Mouse (Mus musculus): ENCODE measurements at regions not wholly inside any gene's neighbourhood (a gene's known extent, or its start where the extent isn't known, plus 50 kb on each side); places are given as distances from the start of the nearest gene placed in this dataset.

GRCm38 (mm10) chr9:31578506-31579173 is 114.4 kb upstream of the Tmem45b start:
- DNase-seq, result no peak

GRCm38 (mm10) chr9:31577066-31577465 is 112.8 kb upstream of the Tmem45b start:
- no peak for DNase-seq

DNA sequence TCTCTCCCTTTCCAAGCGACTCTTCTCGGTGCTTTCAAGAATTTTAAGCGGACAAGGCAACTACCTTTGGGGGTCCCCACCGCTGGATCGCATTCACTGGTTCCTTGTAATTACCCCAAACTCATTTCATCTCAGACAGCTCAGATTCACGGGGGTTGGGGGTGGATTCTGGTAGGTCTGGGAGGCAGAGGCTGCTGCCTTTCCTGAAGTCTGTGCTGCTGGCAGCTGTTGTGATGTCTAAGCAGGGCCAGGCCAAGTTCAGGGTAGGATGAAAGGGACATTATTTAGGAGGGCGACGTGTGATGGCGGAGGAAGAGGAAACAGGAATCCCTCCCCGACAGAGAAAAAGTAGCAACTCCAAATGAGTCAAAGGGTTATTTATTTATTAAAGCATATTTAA is 102.8 kb upstream of the Tmem45b start:
- no peak for DNase-seq

GRCm38 (mm10) chr9:31566257-31567007 is 102.2 kb upstream of the Tmem45b start:
- no peak for DNase-seq

DNA sequence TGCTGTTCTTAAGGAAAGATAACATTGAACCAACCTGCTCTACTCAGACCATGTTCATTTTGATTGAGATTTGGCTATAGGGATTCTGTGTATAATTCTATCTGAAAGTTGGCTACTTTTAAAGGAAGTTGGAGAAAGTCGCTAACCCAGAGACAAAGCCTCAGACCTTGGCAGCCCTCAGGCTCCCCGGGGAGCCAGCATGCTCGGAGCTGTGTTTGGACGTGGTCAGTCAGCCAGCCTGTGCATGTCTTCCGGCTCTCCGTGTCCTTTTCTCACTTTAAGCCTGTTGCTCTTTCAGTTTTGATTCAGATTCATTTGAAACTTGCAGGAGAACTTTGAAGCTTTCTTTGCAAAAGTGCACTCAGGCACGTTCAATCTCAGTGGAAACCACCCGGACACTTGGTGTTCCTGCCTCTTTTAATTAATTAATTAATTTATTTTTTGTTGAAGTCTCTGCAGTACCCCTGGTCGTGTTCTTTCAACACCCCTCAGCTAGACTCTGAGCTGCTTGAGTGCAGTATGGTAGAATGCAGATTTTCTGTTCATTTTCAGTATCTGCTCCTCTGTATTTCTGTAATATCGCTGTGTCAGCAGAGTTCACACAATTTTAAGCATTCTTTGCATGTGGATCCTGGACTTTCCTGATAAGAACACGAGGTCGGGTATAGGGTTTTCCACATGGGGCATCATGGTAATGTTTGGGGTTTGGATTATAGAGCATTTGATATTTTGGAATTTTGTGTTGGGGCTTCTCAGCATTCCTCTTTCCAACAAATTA is 100.9 kb upstream of the Tmem45b start:
- DNase-seq, result no peak

DNA sequence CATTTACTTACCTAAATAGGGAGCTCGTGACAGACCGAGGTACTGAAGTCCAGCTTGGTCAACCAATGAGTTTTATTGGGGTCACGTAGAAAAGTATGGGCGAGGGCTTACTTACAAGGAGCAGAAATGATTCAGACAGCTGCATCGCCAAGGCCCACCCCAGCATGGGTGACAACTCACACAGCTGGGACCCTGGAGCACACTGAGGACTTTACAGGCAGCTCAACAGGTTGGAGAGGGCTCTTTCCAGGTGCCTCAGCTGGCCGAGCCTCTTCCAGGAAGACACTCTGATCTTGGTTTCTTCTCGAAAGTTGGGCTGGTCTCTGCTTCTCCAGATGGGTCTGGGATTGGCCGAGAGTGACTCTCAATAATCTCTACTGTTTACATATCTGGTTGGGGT is 99.3 kb upstream of the Tmem45b start:
- DNase-seq, result no peak

GRCm38 (mm10) chr9:31560226-31560556 is 95.9 kb upstream of the Tmem45b start:
- DNase-seq, result no peak

- peak; percentile 8 to 15 for DNase-seq
These were observed 95.4 kb upstream of the Tmem45b start for GRCm38 (mm10) chr9:31559506-31560225.

GRCm38 (mm10) chr9:31543691-31544052 is 79.4 kb upstream of the Tmem45b start:
- no peak for DNase-seq

GRCm38 (mm10) chr9:31542909-31543690 is 78.8 kb upstream of the Tmem45b start:
- DNase-seq, result peak; percentile 25 to 27

GRCm38 (mm10) chr9:31541615-31542191 is 77.4 kb upstream of the Tmem45b start:
- DNase-seq, result no peak

GRCm38 (mm10) chr9:31538458-31539210 is 74.4 kb upstream of the Tmem45b start:
- DNase-seq, result no peak

DNA sequence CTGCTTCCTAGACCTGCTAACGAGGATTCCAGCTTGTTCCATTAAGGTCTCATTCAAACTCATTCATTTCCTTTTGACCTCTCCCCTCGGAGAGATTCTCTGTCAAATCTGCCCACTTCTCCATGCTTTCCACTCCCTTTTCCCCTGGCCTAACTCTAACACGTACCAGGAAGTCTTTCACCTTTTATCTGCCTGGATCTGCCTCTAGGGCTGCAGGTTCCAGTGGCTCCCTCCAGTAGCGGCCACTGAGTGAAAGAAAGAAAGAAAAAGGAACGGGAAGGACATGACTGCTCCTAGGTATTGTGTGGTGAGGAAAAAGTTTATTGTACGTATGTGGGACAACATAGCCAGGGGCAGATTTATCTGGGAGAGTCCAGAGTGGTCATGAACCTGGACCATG is 64.8 kb upstream of the Tmem45b start:
- no peak for DNase-seq

DNA sequence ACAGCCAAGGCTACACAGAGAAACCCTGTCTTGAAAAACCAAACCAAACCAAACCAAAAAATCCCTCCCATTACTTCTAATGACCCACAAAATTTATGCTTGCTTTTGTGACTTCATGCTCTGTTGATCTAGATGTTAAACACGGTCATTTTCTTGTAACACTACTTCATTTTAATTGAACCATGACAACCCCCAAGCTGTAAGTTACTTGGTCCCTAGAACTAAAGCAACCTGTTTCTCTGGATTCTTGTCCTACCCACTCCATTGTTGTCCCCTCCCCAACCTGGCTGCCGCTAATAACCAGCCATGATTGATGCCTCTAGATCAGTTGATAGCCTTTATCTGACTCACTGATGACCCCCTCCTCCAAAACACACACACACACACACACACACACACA is 63.0 kb upstream of the Tmem45b start:
- no peak for DNase-seq
